Comparison of ENCODE assay signal across 8 mouse cellular contexts in genomic region chr4:123797856-123798255, GRCm38 (mm10). TPM values are rescaled to one million over a fixed set of nuclear protein-coding genes. Genes with fewer than 3 reads are reported as not detected.
A peak's percentile ranks its signal among the peaks of the same experiment; 100 is the strongest.
DNase-seq lines count a peak whose midpoint lies in the region; ATAC-seq lines count a peak whose summit lies in the region.

No protein-coding gene starts in this region.

- ATAC-seq in embryonic facial prominence, embryonic 11.5 days (replicated peaks; ENCODE audit: insufficient number of reproducible peaks, low FRiP score, low TSS enrichment, low read depth), result no peak

- DNase-seq in Muller cell, postnatal 12 days (ENCODE audit: inconsistent ontology term), result peak; percentile 71
- DNase-seq in embryonic facial prominence, embryonic 11.5 days (ENCODE audit: low spot score), result peak; percentile 40
- DNase-seq in hindlimb bud, embryonic 11.5 days (ENCODE audit: extremely low spot score, low read depth, low spot score), result peak; percentile 6
- DNase-seq in mesoderm, embryonic 11.5 days (ENCODE audit: low read depth, low spot score), result peak; percentile 74
- peak; percentile 39 for DNase-seq in right cerebral cortex, postnatal 4 days
- no peak for DNase-seq in lung, adult 18-20 months
- DNase-seq in testis, postnatal 14 days (ENCODE audit: low spot score), result no peak
- DNase-seq in gastrocnemius, postnatal 4 days (ENCODE audit: low spot score in 2 of 2), result no peak

- H3K9me3 ChIP-seq in embryonic facial prominence, embryonic 11.5 days (replicated peaks; ENCODE audit: control insufficient read depth, low read length), result no peaks in the 10 kb centered on the region

- no peak overlapping the region for H3K27ac ChIP-seq in embryonic facial prominence, embryonic 11.5 days (replicated peaks; ENCODE audit: low read depth, low read length)

- no peaks in the 10 kb centered on the region for H3K4me1 ChIP-seq in embryonic facial prominence, embryonic 11.5 days (ENCODE audit: control insufficient read depth, insufficient read depth, low read length)

- 48% methylated on average over 7 of the region's 7 CpGs for WGBS in embryonic facial prominence, embryonic 11.5 days

- H3K9ac ChIP-seq in embryonic facial prominence, embryonic 11.5 days (replicated peaks; ENCODE audit: low read length), result no peak overlapping the region

- no peak overlapping the region for H3K4me3 ChIP-seq in embryonic facial prominence, embryonic 11.5 days (ENCODE audit: low read depth, low read length)

- no peaks in the 10 kb centered on the region for H3K36me3 ChIP-seq in embryonic facial prominence, embryonic 11.5 days (replicated peaks; ENCODE audit: control insufficient read depth, insufficient read depth, low read depth, low read length)

- H3K4me2 ChIP-seq in embryonic facial prominence, embryonic 11.5 days (ENCODE audit: low read depth, low read length), result no peak overlapping the region

- H3K27me3 ChIP-seq in embryonic facial prominence, embryonic 11.5 days (ENCODE audit: control insufficient read depth, insufficient read depth, low read length), result no peaks in the 10 kb centered on the region

RNA-seq across cellular contexts. Expression of gene Rhbdl2, which starts 10.2 kb away (rescaled TPM):
- 0.46 and 0.91 TPM in 2 replicates for polyA plus RNA-seq in embryonic facial prominence, embryonic 11.5 days (2014; fragmentation: Nextera tagmentation; extraction: Ambion mirVana)
- under 1 TPM in 1 of 2 experiments, not detected in 1; 0.29 TPM for total RNA-seq in gastrocnemius, postnatal 4 days (2021)

RNA-seq across cellular contexts. Expression of gene Akirin1, which starts 47.7 kb away (rescaled TPM):
- polyA plus RNA-seq in embryonic facial prominence, embryonic 11.5 days (2014; fragmentation: Nextera tagmentation; extraction: Ambion mirVana), result 87.2 and 88.0 TPM in 2 replicates
- 10 to 100 TPM; 24.5 to 27.4 TPM for total RNA-seq in gastrocnemius, postnatal 4 days (2021)

Comparison
In these comparisons a context has a peak if more than half of its experiments do, and no peak if none do; other contexts are left out.
1. DNase-seq: peak in Muller cell, postnatal 12 days (single experiment), embryonic facial prominence, embryonic 11.5 days (single experiment), hindlimb bud, embryonic 11.5 days (single experiment), mesoderm, embryonic 11.5 days (single experiment) and right cerebral cortex, postnatal 4 days (single experiment); none in lung, adult 18-20 months (0 of 2), testis, postnatal 14 days (single experiment) and gastrocnemius, postnatal 4 days (0 of 2).